Mouse (Mus musculus): ENCODE results near the gene Timeless. TPM values are rescaled to one million over a fixed set of nuclear protein-coding genes. Genes with fewer than 3 reads are reported as not detected.
A peak's percentile ranks its signal among the peaks of the same experiment; 100 is the strongest.

Gene Timeless
- polyA plus RNA-seq, 1 experiment from 2014 or later: 112 TPM

GRCm38 (mm10) chr10:128296370-128297090 is 64.7 kb downstream of the Timeless start:
- no peak overlapping the region for H3K27ac ChIP-seq
- peaks cover 15% of the 10 kb centered on the region for H3K36me3 ChIP-seq (replicated peaks)
- no peak overlapping the region for H3K4me3 ChIP-seq
- WGBS: 82% methylated on average over 13 of the region's 13 CpGs
- peaks cover 8% of the 10 kb centered on the region; the same call in 1 of the 2 replicates for H3K4me1 ChIP-seq
- H3K9me3 ChIP-seq: no peaks in the 10 kb centered on the region
- no peaks in the 10 kb centered on the region for H3K27me3 ChIP-seq (ENCODE audit: poor library complexity, severe bottlenecking)
- no peak for DNase-seq (ENCODE audit: extremely low spot score, low spot score)

GRCm38 (mm10) chr10:128297221-128297620 is 65.4 kb downstream of the Timeless start:
- Histone ChIP-seq H3K27ac (no peak overlapping the region), H3K27me3 (ENCODE audit: poor library complexity, severe bottlenecking) (no peaks in the 10 kb centered on the region), H3K4me3 (no peak overlapping the region), H3K4me1 (peaks cover 10% of the 10 kb centered on the region), H3K9me3 (no peaks in the 10 kb centered on the region), H3K36me3 (replicated peaks) (peaks cover 9% of the 10 kb centered on the region)
- DNase-seq (ENCODE audit: extremely low spot score, low spot score): no peak
- WGBS: 86% methylated on average over 4 of the region's 4 CpGs

- WGBS: 86% methylated on average over 11 of the region's 11 CpGs
- Histone ChIP-seq H3K4me1 (peaks cover 14% of the 10 kb centered on the region), H3K4me3 (no peak overlapping the region), H3K9me3 (no peaks in the 10 kb centered on the region), H3K27ac (no peak overlapping the region), H3K36me3 (replicated peaks) (peaks cover 5% of the 10 kb centered on the region), H3K27me3 (ENCODE audit: poor library complexity, severe bottlenecking) (no peaks in the 10 kb centered on the region)
- no peak for DNase-seq (ENCODE audit: extremely low spot score, low spot score)
These were observed 65.8 kb downstream of the Timeless start for GRCm38 (mm10) chr10:128297622-128298021.

GRCm38 (mm10) chr10:128298243-128298642 is 66.4 kb downstream of the Timeless start:
- H3K36me3 ChIP-seq (replicated peaks): no peaks in the 10 kb centered on the region
- no peaks in the 10 kb centered on the region for H3K9me3 ChIP-seq
- H3K27me3 ChIP-seq (ENCODE audit: poor library complexity, severe bottlenecking): no peaks in the 10 kb centered on the region
- H3K27ac ChIP-seq: no peak overlapping the region
- no peak overlapping the region for H3K4me3 ChIP-seq
- peaks cover 16% of the 10 kb centered on the region for H3K4me1 ChIP-seq
- no peak for DNase-seq (ENCODE audit: extremely low spot score, low spot score)
- 77% methylated on average over 6 of the region's 6 CpGs for WGBS

GRCm38 (mm10) chr10:128298702-128299171 is 66.9 kb downstream of the Timeless start, which contains the start of gene Il23a:
TSS of gene Il23a (minus strand) at chr10:128298752.
- no peak within 1 kb of the TSS for H3K27ac ChIP-seq
- no peak for DNase-seq (ENCODE audit: extremely low spot score, low spot score)
- 87% methylated on average over 11 of the region's 11 CpGs for WGBS
- H3K27me3 ChIP-seq (ENCODE audit: poor library complexity, severe bottlenecking): no peaks in the 10 kb centered on the region
- H3K9me3 ChIP-seq: no peaks in the 10 kb centered on the region
- no peak within 1 kb of the TSS for H3K4me3 ChIP-seq
- peaks cover 19% of the 10 kb centered on the region for H3K4me1 ChIP-seq
- H3K36me3 ChIP-seq (replicated peaks): no peaks in the 10 kb centered on the region

GRCm38 (mm10) chr10:128302357-128302756 is 70.5 kb downstream of the Timeless start:
- Histone ChIP-seq H3K9me3 (no peaks in the 10 kb centered on the region), H3K36me3 (replicated peaks) (peaks cover 20% of the 10 kb centered on the region), H3K4me3 (peak overlapping the region; percentile 60), H3K4me1 (peaks cover 21% of the 10 kb centered on the region), H3K27ac (peak overlapping the region; percentile 91), H3K27me3 (ENCODE audit: poor library complexity, severe bottlenecking) (no peaks in the 10 kb centered on the region)
- peak; percentile 19 for DNase-seq (ENCODE audit: extremely low spot score, low spot score)
- 54% methylated on average over 3 of the region's 3 CpGs for WGBS

Other genes starting within 250 kb of the Timeless start
- not detected in 2 replicates for gene Hsd17b6, start 224.5 kb upstream of the Timeless start, polyA plus RNA-seq (2016; fragmentation: Nextera tagmentation; extraction: Ambion mirVana)
- 123 TPM in 2 replicates for gene Prim1, start 216.9 kb upstream of the Timeless start, polyA plus RNA-seq (2016; fragmentation: Nextera tagmentation; extraction: Ambion mirVana)
- 930 and 977 TPM in 2 replicates for gene Naca, start 196.5 kb upstream of the Timeless start, polyA plus RNA-seq (2016; fragmentation: Nextera tagmentation; extraction: Ambion mirVana)
- gene Ptges3, start 173.1 kb upstream of the Timeless start, polyA plus RNA-seq (2016; fragmentation: Nextera tagmentation; extraction: Ambion mirVana): 733 and 767 TPM in 2 replicates
- gene Atp5b, start 148.8 kb upstream of the Timeless start, polyA plus RNA-seq (2016; fragmentation: Nextera tagmentation; extraction: Ambion mirVana): 2,314 and 2,329 TPM in 2 replicates
- 13.5 and 15.2 TPM in 2 replicates for gene Baz2a, start 140.5 kb upstream of the Timeless start, polyA plus RNA-seq (2016; fragmentation: Nextera tagmentation; extraction: Ambion mirVana)
- gene Rbms2, start 51.8 kb upstream of the Timeless start, polyA plus RNA-seq (2016; fragmentation: Nextera tagmentation; extraction: Ambion mirVana): 26.6 and 28.6 TPM in 2 replicates
- gene Gls2, start 37.6 kb upstream of the Timeless start, polyA plus RNA-seq (2016; fragmentation: Nextera tagmentation; extraction: Ambion mirVana): 1.5 and 2.3 TPM in 2 replicates
- 29.9 and 32.3 TPM in 2 replicates for gene Spryd4, start 20.3 kb upstream of the Timeless start, polyA plus RNA-seq (2016; fragmentation: Nextera tagmentation; extraction: Ambion mirVana)
- gene Mip, start 6.2 kb upstream of the Timeless start, polyA plus RNA-seq (2016; fragmentation: Nextera tagmentation; extraction: Ambion mirVana): 0.55 and 0.69 TPM in 2 replicates
- 0.81 and 1.1 TPM in 2 replicates for gene Apon, start 22.0 kb downstream of the Timeless start, polyA plus RNA-seq (2016; fragmentation: Nextera tagmentation; extraction: Ambion mirVana)
- gene Apof, start 36.6 kb downstream of the Timeless start, polyA plus RNA-seq (2016; fragmentation: Nextera tagmentation; extraction: Ambion mirVana): not detected in 2 replicates
- 10.7 and 11.2 TPM in 2 replicates for gene Stat2, start 38.5 kb downstream of the Timeless start, polyA plus RNA-seq (2016; fragmentation: Nextera tagmentation; extraction: Ambion mirVana)
- gene Il23a, start 66.7 kb downstream of the Timeless start, polyA plus RNA-seq (2016; fragmentation: Nextera tagmentation; extraction: Ambion mirVana): not detected in 2 replicates
- gene Pan2, start 71.3 kb downstream of the Timeless start, polyA plus RNA-seq (2016; fragmentation: Nextera tagmentation; extraction: Ambion mirVana): 42.1 and 45.3 TPM in 2 replicates
- 253 and 256 TPM in 2 replicates for gene Cnpy2, start 90.4 kb downstream of the Timeless start, polyA plus RNA-seq (2016; fragmentation: Nextera tagmentation; extraction: Ambion mirVana)
- 256 and 265 TPM in 2 replicates for gene Cs, start 105.7 kb downstream of the Timeless start, polyA plus RNA-seq (2016; fragmentation: Nextera tagmentation; extraction: Ambion mirVana)
- 9.2 and 10.1 TPM in 2 replicates for gene Coq10a, start 136.9 kb downstream of the Timeless start, polyA plus RNA-seq (2016; fragmentation: Nextera tagmentation; extraction: Ambion mirVana)
- gene Ankrd52, start 145.1 kb downstream of the Timeless start, polyA plus RNA-seq (2016; fragmentation: Nextera tagmentation; extraction: Ambion mirVana): 11.1 and 13.1 TPM in 2 replicates
- gene Slc39a5, start 169.2 kb downstream of the Timeless start, polyA plus RNA-seq (2016; fragmentation: Nextera tagmentation; extraction: Ambion mirVana): 0.30 TPM in 1 of 2 replicates, not detected in the other
- 161 and 164 TPM in 2 replicates for gene Nabp2, start 179.4 kb downstream of the Timeless start, polyA plus RNA-seq (2016; fragmentation: Nextera tagmentation; extraction: Ambion mirVana)
- 40.9 and 42.9 TPM in 2 replicates for gene Rnf41, start 179.6 kb downstream of the Timeless start, polyA plus RNA-seq (2016; fragmentation: Nextera tagmentation; extraction: Ambion mirVana)
- 72.0 and 73.6 TPM in 2 replicates for gene Smarcc2, start 227.2 kb downstream of the Timeless start, polyA plus RNA-seq (2016; fragmentation: Nextera tagmentation; extraction: Ambion mirVana)